Mouse (Mus musculus): ENCODE data around the gene 2810021J22Rik.

DNA sequence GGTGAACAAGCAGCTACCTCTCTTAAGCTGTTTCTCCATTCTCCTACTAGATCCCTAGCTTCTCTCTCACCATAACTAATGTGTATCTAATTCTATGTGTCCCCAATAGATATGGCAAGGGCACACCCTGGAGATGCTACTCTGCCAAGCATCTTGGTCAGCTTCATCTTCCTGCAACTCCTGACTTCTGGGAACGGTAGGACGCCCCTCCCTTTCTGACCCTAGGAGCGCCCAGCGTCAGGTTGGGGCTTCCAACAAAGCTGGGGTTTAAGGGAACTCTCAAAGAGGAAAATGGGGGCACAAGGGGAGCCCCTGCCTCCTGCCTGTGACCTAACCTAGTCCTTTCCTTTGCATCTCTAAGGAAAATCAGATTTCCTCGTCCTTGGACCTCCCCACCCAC lies 51.7 kb downstream of the 2810021J22Rik start:
- TF ChIP-seq CTCF (IDR thresholded peaks at IDR 0.05; ENCODE audit: borderline replicate concordance, control insufficient read depth, extremely low read depth, insufficient read depth, low read length, poor library complexity) = no peak
- TF ChIP-seq POLR2A (IDR thresholded peaks at IDR 0.05; ENCODE audit: control insufficient read depth, extremely low read depth, insufficient read depth, low read length, poor library complexity) = no peak

Measured in thymus, adult 2 months (tissue).